Mouse (Mus musculus) testis, adult 2 months (tissue): ENCODE measurements at regions not wholly inside any gene's neighbourhood (a gene's known extent, or its start where the extent isn't known, plus 50 kb on each side); places are given as distances from the start of the nearest gene placed in this dataset.

ENCODE experiments used
- CTCF ChIP-seq: fragments of 200-500 bp; IDR thresholded peaks from 2 replicates; pipeline ENCODE4 v1.5.1; 2012; ENCODE audit warnings: low read depth, mild to moderate bottlenecking, inconsistent platforms, low read length, moderate library complexity; ENCODE audit not compliant: control insufficient read depth, insufficient read depth, insufficient replicate concordance
- POLR2A ChIP-seq: fragments of 200-500 bp; IDR thresholded peaks from 2 replicates; pipeline ENCODE4 v1.6.1; 2012; ENCODE audit warnings: low read depth, mild to moderate bottlenecking, inconsistent platforms, low read length, moderate library complexity; ENCODE audit not compliant: control insufficient read depth

GRCm38 (mm10) chr3:58181715-58182114 lies 232.8 kb upstream of the Tsc22d2 start:
- no peak for TF ChIP-seq CTCF
- no peak for TF ChIP-seq POLR2A
